ENCODE assay signal across 12 mouse cellular contexts in genomic region chr13:92999860-93000259, GRCm38 (mm10).
DNase-seq lines count a peak whose midpoint lies in the region; ATAC-seq lines count a peak whose summit lies in the region.
"Had no signal": no experiment of that assay in that cellular context is flagged by ENCODE, and none has a peak within 500 bp of the region (broad histone marks: within the 10 kb centered on the region; RNA-seq: fewer than 3 reads in every experiment).

No protein-coding gene starts in this region.

- H3K4me2 ChIP-seq in forebrain, embryonic 14.5 days (ENCODE audit: low read length): no peak overlapping the region
- no peak overlapping the region for H3K4me2 ChIP-seq in neural tube, embryonic 15.5 days
- H3K4me2 ChIP-seq: hindbrain, embryonic 13.5 days; stomach, embryonic 15.5 days had no signal

- intact Hi-C loops in left cerebral cortex, postnatal 4 days (cut with DNase I): loop anchor here (10.0 kb wide), 1 partner anchor 245 kb away; no protein-coding TSS in a partner anchor

- peaks cover 2% of the 10 kb centered on the region for H3K4me1 ChIP-seq in forebrain, embryonic 14.5 days (ENCODE audit: control insufficient read depth, insufficient read depth, low read length)
- peaks cover 16% of the 10 kb centered on the region; the same call in 1 of the 2 replicates for H3K4me1 ChIP-seq in neural tube, embryonic 15.5 days

- ATAC-seq in forebrain, embryonic 14.5 days: peak; percentile 82
- peak; percentile 51; the same call in 1 of the 2 replicates for ATAC-seq in neural tube, embryonic 15.5 days (ENCODE audit: low FRiP score)
- ATAC-seq in megakaryocyte, adult 5-6 weeks (ENCODE audit: poor library complexity, severe bottlenecking): no peak
- ATAC-seq: liver, postnatal 0 days had no signal

- no peaks in the 10 kb centered on the region for H3K9me3 ChIP-seq in forebrain, embryonic 14.5 days (replicated peaks; ENCODE audit: control insufficient read depth, low read length)
- H3K9me3 ChIP-seq in neural tube, embryonic 15.5 days (replicated peaks): no peaks in the 10 kb centered on the region
- H3K9me3 ChIP-seq: heart, embryonic 10.5 days; hindbrain, embryonic 13.5 days; stomach, embryonic 15.5 days had no signal

- 47% methylated on average over 9 of the region's 9 CpGs for WGBS in forebrain, embryonic 14.5 days
- 45% methylated on average over 9 of the region's 9 CpGs for WGBS in neural tube, embryonic 15.5 days

- no peak overlapping the region for H3K27ac ChIP-seq in forebrain, embryonic 14.5 days (ENCODE audit: low read depth, low read length)
- peak overlapping the region; percentile 29; the same call in 1 of the 2 replicates for H3K27ac ChIP-seq in neural tube, embryonic 15.5 days (replicated peaks)
- H3K27ac ChIP-seq: heart, embryonic 10.5 days; hindbrain, embryonic 13.5 days; stomach, embryonic 15.5 days had no signal

- no peaks in the 10 kb centered on the region for H3K27me3 ChIP-seq in forebrain, embryonic 14.5 days (replicated peaks; ENCODE audit: control insufficient read depth, insufficient read depth, low read length)
- H3K27me3 ChIP-seq in neural tube, embryonic 15.5 days (replicated peaks): no peaks in the 10 kb centered on the region
- H3K27me3 ChIP-seq: hindbrain, embryonic 13.5 days; stomach, embryonic 15.5 days had no signal

- peak; percentile 63 for DNase-seq in left cerebral cortex, adult 11 months (ENCODE audit: low spot score)
- no peak for DNase-seq in left cerebral cortex, postnatal 4 days
- peak; percentile 62 for DNase-seq in forebrain, embryonic 14.5 days (ENCODE audit: low spot score)
- peak; percentile 77 to 86 for DNase-seq in frontal cortex, postnatal 36 days (ENCODE audit: low spot score in 2 of 2)
- DNase-seq in adrenal gland, postnatal 14 days: no peak
- DNase-seq: cerebellum, postnatal 36 days; liver, postnatal 0 days had no signal

- H3K36me3 ChIP-seq in forebrain, embryonic 14.5 days (ENCODE audit: control insufficient read depth, insufficient read depth, low read length): no peaks in the 10 kb centered on the region
- no peaks in the 10 kb centered on the region for H3K36me3 ChIP-seq in neural tube, embryonic 15.5 days
- H3K36me3 ChIP-seq: heart, embryonic 10.5 days; hindbrain, embryonic 13.5 days; stomach, embryonic 15.5 days had no signal

- no peak overlapping the region for H3K4me3 ChIP-seq in forebrain, embryonic 14.5 days (ENCODE audit: low read depth, low read length)
- H3K4me3 ChIP-seq in neural tube, embryonic 15.5 days (replicated peaks): no peak overlapping the region
- H3K4me3 ChIP-seq: heart, embryonic 10.5 days; hindbrain, embryonic 13.5 days; stomach, embryonic 15.5 days had no signal

- H3K9ac ChIP-seq in forebrain, embryonic 14.5 days (ENCODE audit: low read length): no peak overlapping the region
- no peak overlapping the region for H3K9ac ChIP-seq in neural tube, embryonic 15.5 days (replicated peaks)
- H3K9ac ChIP-seq: hindbrain, embryonic 13.5 days; liver, postnatal 0 days; stomach, embryonic 15.5 days had no signal

Comparison
In these comparisons a context has a peak if more than half of its experiments do, and no peak if none do; other contexts are left out.
1. DNase-seq: peak in left cerebral cortex, adult 11 months (single experiment), forebrain, embryonic 14.5 days (single experiment) and frontal cortex, postnatal 36 days (2 of 2); none in left cerebral cortex, postnatal 4 days (single experiment) and adrenal gland, postnatal 14 days (single experiment).